Mouse (Mus musculus): ENCODE results near the gene Asxl2.

GRCm38 (mm10) chr12:3384860-3385259, 41.8 kb upstream of the Asxl2 start:
- TF ChIP-seq CTCF (IDR thresholded peaks at IDR 0.05; ENCODE audit: low read depth): no peak
- no peak for TF ChIP-seq EP300 (IDR thresholded peaks at IDR 0.05; ENCODE audit: low read depth)
